Mouse (Mus musculus) lung, embryonic 14.5 days (tissue): ENCODE data around the gene Gm10974. TPM values are rescaled to one million over a fixed set of nuclear protein-coding genes. Genes with fewer than 3 reads are reported as not detected.

Experiments
- ATAC-seq: fragments of 200-750 bp; cut with Nextera tagmentation; 2 replicates; pipeline ENCODE4 v1.8.0; 2017; ENCODE audit warnings: mild to moderate bottlenecking, moderate TSS enrichment, moderate library complexity; ENCODE audit not compliant: insufficient read depth
- DNase-seq: peaks from one replicate; pipeline ENCODE4 v3.0.0-alpha.2; 2015
- H3K27ac ChIP-seq: fragments of 300-500 bp; sonication (generic); 2 replicates; pipeline ENCODE4 v1.5.1; 2014; ENCODE audit warnings: low read depth, mild to moderate bottlenecking, moderate library complexity
- H3K27me3 ChIP-seq: fragments of 300-500 bp; sonication (generic); 2 replicates; pipeline ENCODE4 v1.6.1; 2014; ENCODE audit warnings: low read length, control low read depth; ENCODE audit not compliant: insufficient read depth
- H3K36me3 ChIP-seq: fragments of 300-500 bp; sonication (generic); 2 replicates; pipeline ENCODE4 v1.6.1; 2014; ENCODE audit warnings: control low read depth; ENCODE audit not compliant: insufficient read depth
- H3K4me1 ChIP-seq: fragments of 300-500 bp; sonication (generic); 2 replicates; pipeline ENCODE4 v1.6.1; 2014; ENCODE audit warnings: antibody characterized with exemption, control low read depth; ENCODE audit not compliant: insufficient read depth
- H3K4me2 ChIP-seq: fragments of 300-500 bp; sonication (generic); 2 replicates; pipeline ENCODE4 v1.6.1; 2014; ENCODE audit warnings: mild to moderate bottlenecking
- H3K4me3 ChIP-seq: fragments of 300-500 bp; sonication (generic); 2 replicates; pipeline ENCODE4 v1.5.1; 2014; ENCODE audit warnings: low read depth, low read length
- H3K9ac ChIP-seq: fragments of 300-500 bp; sonication (generic); 2 replicates; pipeline ENCODE4 v1.6.1; 2014
- H3K9me3 ChIP-seq: fragments of 300-500 bp; sonication (generic); 2 replicates; pipeline ENCODE4 v1.6.1; 2016; ENCODE audit warnings: low read depth, low read length, control low read depth
- CTCF ChIP-seq: IDR thresholded peaks from 2 replicates; pipeline ENCODE4 v1.5.1; 2016; ENCODE audit warnings: antibody characterized with exemption, low read depth
- WGBS: fragments of 180-500 bp; shearing (Covaris S2); extraction: QIAGEN DNeasy Blood & Tissue Kit; methylation state at CpG from one replicate; pipeline ENCODE4 v1.1.7; 2014; 5-methylcytosine and 5-hydroxymethylcytosine counted together
- polyA plus RNA-seq: library from polyadenylated mRNA; unstranded; fragments of >200 nt; fragmentation: Nextera tagmentation; extraction: Ambion mirVana; gene quantifications from 2 replicates; pipeline ENCODE4 v1.2.1, GENCODE M21; 2014

The Gm10974 gene
- polyA plus RNA-seq, 1 experiment from 2014 or later = not detected

DNA sequence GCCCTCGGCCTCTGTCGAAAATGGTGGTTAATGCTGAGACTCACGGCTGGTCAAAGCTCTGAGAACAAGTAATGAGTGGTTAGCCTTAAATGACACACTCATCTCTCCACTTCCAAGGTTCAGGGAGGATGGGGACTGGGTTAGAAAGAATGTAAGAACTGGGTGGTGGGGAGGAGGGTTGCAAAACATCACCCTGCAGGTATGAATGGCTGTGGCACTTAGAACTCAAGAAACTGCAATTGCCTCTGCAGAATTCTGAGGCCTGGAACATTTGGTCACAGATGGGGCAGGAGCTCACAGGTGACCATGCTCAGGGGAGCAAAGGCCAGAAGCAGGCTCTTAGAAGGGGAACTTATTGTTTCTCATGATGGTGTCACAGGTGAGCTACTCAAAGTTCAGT is 7.2 kb upstream of the Gm10974 start:
- H3K4me3 ChIP-seq = no peak overlapping the region
- no peaks in the 10 kb centered on the region for H3K4me1 ChIP-seq
- peaks cover 11% of the 10 kb centered on the region for H3K36me3 ChIP-seq
- no peak overlapping the region for H3K27ac ChIP-seq
- H3K4me2 ChIP-seq = no peak overlapping the region
- no peaks in the 10 kb centered on the region for H3K27me3 ChIP-seq
- WGBS = 86% methylated on average over 3 of the region's 3 CpGs
- TF ChIP-seq CTCF = no peak
- ATAC-seq (no peak), DNase-seq (no peak)
- H3K9ac ChIP-seq = no peak overlapping the region
- peaks cover 6% of the 10 kb centered on the region; the same call in 1 of the 2 replicates for H3K9me3 ChIP-seq

DNA sequence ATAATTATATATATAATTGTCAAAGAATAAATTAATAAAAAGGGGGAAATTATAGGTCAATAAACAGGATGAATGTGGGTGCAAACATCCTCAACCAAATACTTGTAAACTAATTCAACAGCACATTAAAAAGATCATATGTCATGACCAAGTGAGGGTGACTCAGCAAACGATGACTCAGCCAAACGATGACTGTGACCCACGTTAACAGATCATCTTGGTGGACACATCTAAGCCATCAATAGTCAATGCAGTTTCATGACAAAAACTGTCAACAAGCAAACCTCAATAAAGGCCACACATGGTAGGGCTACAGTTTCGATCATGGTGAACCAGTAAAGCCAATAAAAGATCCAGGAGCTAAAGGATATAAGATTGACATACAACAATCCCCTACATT is 6.7 kb upstream of the Gm10974 start:
- no peak for ATAC-seq

DNA sequence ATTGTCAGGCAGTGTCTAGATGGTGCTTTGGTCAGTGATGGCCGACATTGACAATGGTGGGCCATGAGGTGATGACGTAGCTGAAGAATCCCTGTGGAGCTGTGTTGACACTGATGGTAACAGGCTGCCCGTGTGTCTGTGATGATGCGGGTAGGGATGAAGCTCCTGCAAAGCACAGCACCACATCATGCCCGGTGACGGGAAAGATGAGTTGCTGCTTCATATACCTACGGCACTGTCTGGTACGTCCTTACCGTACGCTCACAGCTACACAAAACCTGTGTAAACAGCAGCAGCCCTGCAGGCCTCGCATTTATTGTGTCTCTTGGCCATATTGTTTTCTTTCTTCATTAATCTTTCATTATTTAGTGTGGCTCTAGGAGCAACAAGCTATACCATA is 1.2 kb upstream of the Gm10974 start:
- H3K27ac ChIP-seq = no peak overlapping the region
- no peak for DNase-seq
- H3K4me2 ChIP-seq = no peak overlapping the region
- no peak overlapping the region for H3K9ac ChIP-seq
- H3K36me3 ChIP-seq = peaks cover 12% of the 10 kb centered on the region
- H3K9me3 ChIP-seq = peaks cover 6% of the 10 kb centered on the region; the same call in 1 of the 2 replicates
- WGBS = 88% methylated on average over 11 of the region's 11 CpGs
- H3K4me1 ChIP-seq = no peaks in the 10 kb centered on the region
- TF ChIP-seq CTCF = no peak
- no peak overlapping the region for H3K4me3 ChIP-seq
- no peaks in the 10 kb centered on the region for H3K27me3 ChIP-seq
- ATAC-seq = no peak

More for the DNA sequence above, 6.7 kb upstream of the Gm10974 start:
- no peak for DNase-seq
- Histone ChIP-seq H3K27ac (no peak overlapping the region), H3K27me3 (no peaks in the 10 kb centered on the region), H3K4me2 (no peak overlapping the region), H3K9ac (no peak overlapping the region), H3K4me1 (no peaks in the 10 kb centered on the region), H3K4me3 (no peak overlapping the region), H3K9me3 (peaks cover 6% of the 10 kb centered on the region; the same call in 1 of the 2 replicates), H3K36me3 (peaks cover 11% of the 10 kb centered on the region)
- no peak for TF ChIP-seq CTCF
- 80% methylated on average over 4 of the region's 4 CpGs for WGBS

DNA sequence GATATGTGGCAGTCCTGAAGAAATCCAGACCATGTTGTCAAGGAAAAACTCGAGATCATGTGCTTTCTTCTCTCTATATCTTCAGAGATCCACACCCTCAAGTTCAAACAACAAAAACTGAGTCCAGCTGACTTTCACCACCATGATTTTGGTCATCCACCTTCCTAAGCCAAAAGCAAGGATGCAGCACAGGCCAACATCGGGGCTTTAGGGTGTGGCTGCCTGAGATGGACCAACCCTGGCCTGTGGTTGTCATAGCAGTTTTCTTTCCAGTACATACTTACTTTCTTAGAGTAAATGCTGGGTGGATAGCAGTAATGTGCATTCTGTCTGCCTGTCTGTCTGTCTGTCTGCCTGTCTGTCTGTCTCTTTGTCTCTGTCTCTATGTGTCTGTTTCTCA is 294 bp upstream of the Gm10974 start:
- no peak for TF ChIP-seq CTCF
- Histone ChIP-seq H3K27ac (no peak overlapping the region), H3K4me1 (no peaks in the 10 kb centered on the region), H3K4me2 (no peak overlapping the region), H3K9me3 (peaks cover 6% of the 10 kb centered on the region; the same call in 1 of the 2 replicates), H3K27me3 (no peaks in the 10 kb centered on the region), H3K36me3 (peaks cover 5% of the 10 kb centered on the region; the same call in 1 of the 2 replicates), H3K9ac (no peak overlapping the region), H3K4me3 (no peak overlapping the region)
- ATAC-seq = no peak
- no peak for DNase-seq
- 76% methylated on average over 2 of the region's 2 CpGs for WGBS

- WGBS = 55% methylated on average over 5 of the region's 5 CpGs
- Histone ChIP-seq H3K27ac (peak overlapping the region; percentile 69), H3K9ac (no peak overlapping the region), H3K36me3 (0 out of 2 replicates have a peak, but pooled peaks cover 3% of the 10 kb centered on the region), H3K4me3 (no peak overlapping the region), H3K9me3 (no peaks in the 10 kb centered on the region), H3K27me3 (no peaks in the 10 kb centered on the region), H3K4me1 (no peaks in the 10 kb centered on the region), H3K4me2 (no peak overlapping the region)
- no peak for ATAC-seq
- no peak for DNase-seq
- no peak for TF ChIP-seq CTCF
Observed at GRCm38 (mm10) chr7:66369071-66369933, 3.6 kb downstream of the Gm10974 start.

GRCm38 (mm10) chr7:66369934-66370445 is 4.3 kb downstream of the Gm10974 start:
- no peak for TF ChIP-seq CTCF
- 0 out of 2 replicates have a peak, but pooled peaks cover 3% of the 10 kb centered on the region for H3K36me3 ChIP-seq
- H3K27ac ChIP-seq = peak overlapping the region; percentile 69
- no peak overlapping the region for H3K4me2 ChIP-seq
- no peak for DNase-seq
- no peak overlapping the region for H3K4me3 ChIP-seq
- ATAC-seq = no peak
- no peaks in the 10 kb centered on the region for H3K27me3 ChIP-seq
- no peaks in the 10 kb centered on the region for H3K4me1 ChIP-seq
- WGBS = 45% methylated on average over 5 of the region's 5 CpGs
- no peak overlapping the region for H3K9ac ChIP-seq
- H3K9me3 ChIP-seq = no peaks in the 10 kb centered on the region

DNA sequence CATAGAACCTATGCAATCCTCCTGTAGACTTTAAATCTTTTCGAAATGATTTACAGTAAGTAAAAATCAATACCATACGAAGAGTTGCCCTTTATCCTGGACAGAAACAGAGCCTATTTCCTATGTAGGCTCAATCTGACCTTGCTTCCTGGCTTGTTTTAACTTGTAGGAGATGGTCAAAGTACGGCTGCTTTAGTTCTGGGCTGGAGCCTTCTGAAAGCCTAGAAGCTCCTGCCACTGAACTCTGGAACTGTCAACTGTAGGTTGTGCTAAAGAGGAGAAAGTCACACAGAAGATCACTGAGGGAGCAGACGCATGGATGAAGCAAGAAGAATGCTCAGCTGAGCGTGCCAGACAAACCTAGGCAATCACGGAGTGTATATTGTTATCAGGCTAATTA is 5.3 kb downstream of the Gm10974 start:
- no peak overlapping the region for H3K9ac ChIP-seq
- H3K4me2 ChIP-seq = no peak overlapping the region
- no peaks in the 10 kb centered on the region for H3K27me3 ChIP-seq
- H3K4me1 ChIP-seq = no peaks in the 10 kb centered on the region
- 0 out of 2 replicates have a peak, but pooled peaks cover 5% of the 10 kb centered on the region for H3K36me3 ChIP-seq
- no peaks in the 10 kb centered on the region for H3K9me3 ChIP-seq
- 86% methylated on average over 6 of the region's 6 CpGs for WGBS
- H3K4me3 ChIP-seq = no peak overlapping the region
- TF ChIP-seq CTCF = no peak
- DNase-seq (no peak), ATAC-seq (no peak)
- no peak overlapping the region for H3K27ac ChIP-seq
